Mouse (Mus musculus) intestine, embryonic 16.5 days (tissue): ENCODE data around the gene Fadd. TPM values are rescaled to one million over a fixed set of nuclear protein-coding genes. Genes with fewer than 3 reads are reported as not detected.

Source experiments
- ATAC-seq: fragments of 200-750 bp; cut with Nextera tagmentation; 2 replicates; pipeline ENCODE4 v1.8.0; 2017; ENCODE audit warnings: moderate TSS enrichment, moderate library complexity
- H3K27ac ChIP-seq: fragments of 300-500 bp; sonication (generic); 2 replicates; pipeline ENCODE4 v1.5.1; 2014; ENCODE audit warnings: mild to moderate bottlenecking, low read length
- H3K27me3 ChIP-seq: fragments of 300-500 bp; sonication (generic); replicated peaks from 2 replicates; pipeline ENCODE4 v1.6.1; 2014; ENCODE audit warnings: low read length, control low read depth, mixed read lengths; ENCODE audit not compliant: control insufficient read depth, insufficient read depth
- H3K36me3 ChIP-seq: fragments of 300-500 bp; sonication (generic); 2 replicates; pipeline ENCODE4 v1.6.1; 2014; ENCODE audit warnings: low read length, control low read depth; ENCODE audit not compliant: control insufficient read depth, insufficient read depth
- H3K4me1 ChIP-seq: fragments of 300-500 bp; sonication (generic); 2 replicates; pipeline ENCODE4 v1.6.1; 2014; ENCODE audit warnings: low read length, control low read depth, mixed read lengths; ENCODE audit not compliant: control insufficient read depth, insufficient read depth
- H3K4me2 ChIP-seq: fragments of 300-500 bp; sonication (generic); 2 replicates; pipeline ENCODE4 v1.6.1; 2014; ENCODE audit warnings: low read depth, low read length, control low read depth
- H3K4me3 ChIP-seq: fragments of 300-500 bp; sonication (generic); 2 replicates; pipeline ENCODE4 v1.5.1; 2014; ENCODE audit warnings: mild to moderate bottlenecking, low read length
- H3K9ac ChIP-seq: fragments of 300-500 bp; sonication (generic); 2 replicates; pipeline ENCODE4 v1.6.1; 2014; ENCODE audit warnings: low read depth, low read length
- H3K9me3 ChIP-seq: fragments of 300-500 bp; sonication (generic); 2 replicates; pipeline ENCODE4 v1.6.1; 2016; ENCODE audit warnings: low read length, control low read depth; ENCODE audit not compliant: control insufficient read depth
- WGBS: fragments of 180-500 bp; shearing (Covaris S2); extraction: QIAGEN DNeasy Blood & Tissue Kit; methylation state at CpG from one replicate; pipeline ENCODE4 v1.1.7; 2014; 5-methylcytosine and 5-hydroxymethylcytosine counted together
- polyA plus RNA-seq: library from polyadenylated mRNA; unstranded; fragments of >200 nt; fragmentation: Nextera tagmentation; extraction: Ambion mirVana; gene quantifications from 2 replicates; pipeline ENCODE4 v1.2.1, GENCODE M21; 2015

Fadd gene
- polyA plus RNA-seq, 1 experiment from 2014 or later = 13.8 TPM

- H3K4me2 ChIP-seq = no peak overlapping the region
- no peaks in the 10 kb centered on the region for H3K9me3 ChIP-seq
- H3K27me3 ChIP-seq = 0 out of 2 replicates have a peak, but pooled peaks cover 5% of the 10 kb centered on the region
- no peak overlapping the region for H3K4me3 ChIP-seq
- no peak overlapping the region for H3K9ac ChIP-seq
- ATAC-seq = no peak
- H3K4me1 ChIP-seq = peaks cover 3% of the 10 kb centered on the region; the same call in 1 of the 2 replicates
- 62% methylated on average over 9 of the region's 9 CpGs for WGBS
- H3K36me3 ChIP-seq = no peaks in the 10 kb centered on the region
- no peak overlapping the region for H3K27ac ChIP-seq
Observed at GRCm38 (mm10) chr7:144563456-144564155, 18.7 kb downstream of the Fadd start.

- no peak for ATAC-seq
- 30% methylated on average over 3 of the region's 3 CpGs for WGBS
- no peak overlapping the region for H3K27ac ChIP-seq
- peaks cover 3% of the 10 kb centered on the region; the same call in 1 of the 2 replicates for H3K4me1 ChIP-seq
- no peak overlapping the region for H3K4me3 ChIP-seq
- H3K9ac ChIP-seq = no peak overlapping the region
- 0 out of 2 replicates have a peak, but pooled peaks cover 4% of the 10 kb centered on the region for H3K27me3 ChIP-seq
- no peak overlapping the region for H3K4me2 ChIP-seq
- H3K9me3 ChIP-seq = no peaks in the 10 kb centered on the region
- no peaks in the 10 kb centered on the region for H3K36me3 ChIP-seq
Observed at GRCm38 (mm10) chr7:144562016-144562415, 20.2 kb downstream of the Fadd start.

GRCm38 (mm10) chr7:144560594-144560993 is 21.7 kb downstream of the Fadd start:
- H3K27ac ChIP-seq = no peak overlapping the region
- no peak for ATAC-seq
- 88% methylated on average over 4 of the region's 4 CpGs for WGBS
- no peaks in the 10 kb centered on the region for H3K36me3 ChIP-seq
- no peak overlapping the region for H3K4me2 ChIP-seq
- no peak overlapping the region for H3K4me3 ChIP-seq
- H3K4me1 ChIP-seq = peaks cover 3% of the 10 kb centered on the region; the same call in 1 of the 2 replicates
- 0 out of 2 replicates have a peak, but pooled peaks cover 3% of the 10 kb centered on the region for H3K27me3 ChIP-seq
- no peak overlapping the region for H3K9ac ChIP-seq
- no peaks in the 10 kb centered on the region for H3K9me3 ChIP-seq

GRCm38 (mm10) chr7:144558552-144558951 is 23.7 kb downstream of the Fadd start:
- H3K4me2 ChIP-seq = no peak overlapping the region
- no peak overlapping the region for H3K27ac ChIP-seq
- H3K9ac ChIP-seq = no peak overlapping the region
- H3K36me3 ChIP-seq = no peaks in the 10 kb centered on the region
- peaks cover 3% of the 10 kb centered on the region for H3K4me1 ChIP-seq
- no peaks in the 10 kb centered on the region for H3K9me3 ChIP-seq
- no peak overlapping the region for H3K4me3 ChIP-seq
- 52% methylated on average over 6 of the region's 6 CpGs for WGBS
- H3K27me3 ChIP-seq = no peaks in the 10 kb centered on the region
- no peak for ATAC-seq

GRCm38 (mm10) chr7:144554123-144554472 is 28.2 kb downstream of the Fadd start:
- H3K4me2 ChIP-seq = peak overlapping the region; percentile 63
- peak overlapping the region; percentile 89 for H3K4me3 ChIP-seq
- H3K36me3 ChIP-seq = peaks cover 2% of the 10 kb centered on the region
- peak overlapping the region; percentile 66 for H3K9ac ChIP-seq
- H3K27me3 ChIP-seq = no peaks in the 10 kb centered on the region
- peak overlapping the region; percentile 46; the same call in 1 of the 2 replicates for H3K27ac ChIP-seq
- no peak for ATAC-seq
- H3K4me1 ChIP-seq = peaks cover 18% of the 10 kb centered on the region
- H3K9me3 ChIP-seq = no peaks in the 10 kb centered on the region
- WGBS = 22% methylated on average over 8 of the region's 8 CpGs

- Histone ChIP-seq H3K4me1 (peaks cover 18% of the 10 kb centered on the region), H3K9ac (peak within 1 kb of the TSS; percentile 94), H3K27me3 (no peaks in the 10 kb centered on the region), H3K4me2 (peak within 1 kb of the TSS; percentile 63), H3K4me3 (peak within 1 kb of the TSS; percentile 89), H3K36me3 (peaks cover 2% of the 10 kb centered on the region), H3K27ac (peak within 1 kb of the TSS; percentile 46; the same call in 1 of the 2 replicates), H3K9me3 (no peaks in the 10 kb centered on the region)
- under 1% methylated on average over 94 of the region's 97 CpGs for WGBS
- ATAC-seq = peak; percentile 99
Observed at GRCm38 (mm10) chr7:144553237-144554122, 28.8 kb downstream of the Fadd start, which contains the start of gene Ppfia1. Gene Ppfia1, minus strand, starts transcription at chr7:144553729.

- Histone ChIP-seq H3K4me2 (peak overlapping the region; percentile 61), H3K27ac (no peak overlapping the region), H3K36me3 (peaks cover 2% of the 10 kb centered on the region), H3K9me3 (no peaks in the 10 kb centered on the region), H3K4me1 (peaks cover 18% of the 10 kb centered on the region), H3K9ac (peak overlapping the region; percentile 94), H3K4me3 (0 out of 2 replicates have a peak overlapping the region, but pooled peaks have one; percentile 89), H3K27me3 (no peaks in the 10 kb centered on the region)
- WGBS = 86% methylated on average over 8 of the region's 8 CpGs
- ATAC-seq = no peak
Observed at GRCm38 (mm10) chr7:144552274-144552673, 30.0 kb downstream of the Fadd start.

GRCm38 (mm10) chr7:144550811-144551210 is 31.5 kb downstream of the Fadd start:
- ATAC-seq = no peak
- Histone ChIP-seq H3K27ac (no peak overlapping the region), H3K36me3 (peaks cover 7% of the 10 kb centered on the region), H3K9ac (no peak overlapping the region), H3K27me3 (no peaks in the 10 kb centered on the region), H3K4me1 (peaks cover 18% of the 10 kb centered on the region), H3K4me2 (no peak overlapping the region), H3K9me3 (no peaks in the 10 kb centered on the region), H3K4me3 (no peak overlapping the region)
- 48% methylated on average over 1 of the region's 1 CpGs for WGBS

GRCm38 (mm10) chr7:144549904-144550566 is 32.2 kb downstream of the Fadd start:
- H3K9me3 ChIP-seq = no peaks in the 10 kb centered on the region
- no peak overlapping the region for H3K9ac ChIP-seq
- no peak for ATAC-seq
- no peak overlapping the region for H3K27ac ChIP-seq
- 94% methylated on average over 2 of the region's 2 CpGs for WGBS
- H3K27me3 ChIP-seq = no peaks in the 10 kb centered on the region
- no peak overlapping the region for H3K4me3 ChIP-seq
- H3K36me3 ChIP-seq = peaks cover 7% of the 10 kb centered on the region
- H3K4me1 ChIP-seq = peaks cover 18% of the 10 kb centered on the region
- no peak overlapping the region for H3K4me2 ChIP-seq
